Mouse (Mus musculus) MN1 (cell line): ENCODE data around the gene Ccl11.

ENCODE experiments used
- DNase-seq: peaks from one replicate; pipeline ENCODE4 v3.0.0-alpha.2; 2016; ENCODE audit warnings: low spot score

Ccl11 gene

DNA sequence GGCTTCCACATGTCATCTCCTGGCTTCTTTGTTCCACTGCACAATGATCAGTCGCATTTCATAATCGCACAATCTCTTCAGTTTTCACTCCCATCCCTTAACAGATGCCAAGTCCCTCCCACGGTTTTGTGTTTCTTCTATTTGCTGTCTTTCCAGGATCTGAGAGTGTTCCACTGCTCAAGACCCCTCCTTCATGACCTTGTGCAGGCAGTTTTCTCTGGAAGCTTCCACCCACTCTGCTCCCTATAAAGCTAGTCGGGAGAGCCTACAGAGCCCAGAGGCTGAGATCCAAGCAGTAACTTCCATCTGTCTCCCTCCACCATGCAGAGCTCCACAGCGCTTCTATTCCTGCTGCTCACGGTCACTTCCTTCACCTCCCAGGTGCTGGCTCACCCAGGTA lies at the start of gene Ccl11:
Gene Ccl11 (plus strand): TSS at position 178 of the 400 bp plus-strand sequence.
- no peak for DNase-seq

DNA sequence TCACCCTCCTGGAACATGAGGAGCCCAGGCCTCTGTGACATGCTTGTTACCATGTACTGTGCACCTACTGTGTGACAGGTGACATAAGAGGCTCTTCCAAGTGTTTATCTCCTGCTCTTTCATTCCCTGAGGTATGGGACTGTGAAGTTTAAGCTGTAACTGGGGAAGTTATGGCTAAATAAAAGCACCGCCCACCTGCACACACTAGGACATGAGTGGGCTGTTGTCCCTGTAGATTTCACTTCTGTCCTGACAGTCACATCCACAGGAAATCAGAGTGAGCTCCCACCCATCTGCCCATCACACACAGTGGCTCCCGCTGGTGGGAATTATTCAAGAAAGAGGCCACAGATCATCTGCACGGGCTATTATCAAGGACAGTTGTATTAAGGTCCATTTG lies 47.5 kb upstream of the Ccl11 start:
- DNase-seq, result no peak

GRCm38 (mm10) chr11:82011411-82012193 lies 46.0 kb upstream of the Ccl11 start:
- DNase-seq, result no peak

- no peak for DNase-seq
Measured at GRCm38 (mm10) chr11:82013756-82014155, 43.9 kb upstream of the Ccl11 start.

- DNase-seq, result no peak
Measured at GRCm38 (mm10) chr11:82015066-82015465, 42.6 kb upstream of the Ccl11 start.

DNA sequence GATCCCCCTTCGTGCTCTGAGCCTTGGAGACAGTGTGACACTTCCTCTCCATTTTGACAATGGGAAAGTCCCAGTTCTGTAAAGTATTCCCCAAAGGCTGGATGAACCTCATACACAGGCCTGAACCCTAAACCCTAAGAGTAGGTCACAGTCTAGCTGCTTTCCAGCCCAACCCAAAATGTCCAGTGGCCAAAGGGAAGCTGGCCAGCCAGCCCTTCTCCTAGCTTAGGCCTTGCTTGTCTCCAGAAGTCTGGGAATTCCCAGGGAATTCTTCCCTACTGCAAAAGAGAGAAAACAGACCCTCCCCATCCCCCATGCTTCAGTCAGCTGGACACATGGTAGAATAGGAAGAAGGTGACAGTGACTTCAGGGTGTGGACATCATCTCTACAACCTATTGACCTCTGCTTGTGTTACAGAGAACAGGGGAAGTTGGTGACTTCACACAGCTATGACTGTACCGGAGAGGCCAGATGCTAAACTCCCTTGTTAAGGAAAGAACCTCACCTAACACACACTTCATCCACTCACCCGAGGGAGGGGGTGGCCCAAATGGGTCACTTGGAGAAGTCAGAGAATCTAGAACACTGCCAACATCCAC lies 41.3 kb upstream of the Ccl11 start:
- no peak for DNase-seq

DNA sequence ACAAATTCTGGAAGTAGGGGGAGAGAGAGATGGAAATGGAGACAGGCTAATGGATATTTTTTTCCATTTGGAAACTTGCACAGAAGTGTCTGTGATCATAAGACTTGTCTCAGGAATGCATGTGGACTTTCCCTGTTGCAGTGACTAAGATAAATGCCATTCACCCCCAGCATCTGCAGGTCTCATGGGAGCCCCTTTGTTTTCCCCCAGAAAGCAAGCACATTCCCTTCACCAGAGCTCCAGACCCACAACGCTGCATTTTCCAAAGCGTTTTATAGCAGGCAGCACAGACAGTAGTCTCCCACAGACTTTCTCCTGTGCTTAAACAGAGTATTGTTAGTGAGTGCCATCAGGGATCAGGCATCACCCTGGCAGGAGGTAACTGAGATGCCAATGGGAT lies 38.2 kb upstream of the Ccl11 start:
- no peak for DNase-seq

DNA sequence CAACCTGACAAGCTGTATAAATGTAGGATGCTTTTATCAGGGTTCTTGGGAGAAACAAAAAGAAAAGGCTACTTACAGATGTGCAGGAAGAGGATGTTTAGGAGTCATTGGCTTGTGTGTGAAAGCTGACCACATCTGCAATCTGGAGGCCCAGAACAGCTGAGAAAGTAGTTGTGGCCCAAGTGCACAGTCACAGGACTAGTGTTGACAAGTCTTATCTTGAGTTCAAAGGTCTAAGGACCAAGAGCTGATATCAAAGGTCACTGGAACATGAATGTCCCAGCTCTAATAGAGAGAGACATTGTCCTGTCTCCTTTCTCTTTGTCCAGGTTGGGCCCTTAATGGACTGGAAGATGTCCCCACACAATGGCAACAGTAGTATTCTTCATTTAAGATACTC lies 37.8 kb upstream of the Ccl11 start:
- DNase-seq, result no peak

DNA sequence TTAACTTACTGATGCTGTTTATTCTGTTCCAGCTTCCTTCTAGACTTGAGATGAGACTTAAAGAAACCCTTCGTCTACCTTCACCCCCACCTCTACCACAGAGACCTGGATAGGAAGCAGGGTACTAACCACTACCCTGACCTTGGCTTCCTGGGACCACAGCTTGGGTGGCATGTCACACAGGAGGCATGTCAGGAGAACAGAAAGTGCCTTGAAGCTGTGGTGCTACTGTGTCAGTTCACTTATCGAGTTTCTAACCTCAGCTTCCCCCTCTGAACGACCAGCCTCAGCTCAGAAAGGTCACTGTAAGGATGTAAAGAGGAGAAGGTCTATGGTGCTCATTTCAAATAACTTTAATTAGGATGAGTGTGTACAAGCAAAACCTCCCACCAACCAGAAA lies 36.2 kb upstream of the Ccl11 start:
- no peak for DNase-seq

GRCm38 (mm10) chr11:82022504-82023056 lies 35.0 kb upstream of the Ccl11 start:
- DNase-seq, result no peak

- no peak for DNase-seq
Measured at GRCm38 (mm10) chr11:82023769-82024168, 33.9 kb upstream of the Ccl11 start.

DNA sequence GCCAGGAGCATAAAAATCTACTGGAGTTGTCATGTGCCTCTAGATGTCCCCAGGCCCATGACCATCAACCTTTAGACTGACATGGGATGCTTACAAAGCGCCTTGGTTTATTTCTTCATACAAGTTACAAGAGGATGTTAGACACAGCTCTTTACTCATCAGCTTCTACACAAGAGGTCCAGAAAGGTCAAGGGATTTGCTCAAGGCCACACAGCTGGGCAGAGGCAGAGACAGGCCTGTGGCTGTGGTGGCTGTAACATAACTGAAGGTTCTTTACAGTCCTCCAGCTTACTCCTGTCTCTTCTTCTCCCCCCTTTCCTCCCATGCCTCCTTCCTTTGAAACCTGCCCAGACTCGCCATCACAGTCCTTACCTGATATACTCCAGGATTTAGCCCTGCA lies 27.5 kb upstream of the Ccl11 start:
- DNase-seq, result no peak

DNA sequence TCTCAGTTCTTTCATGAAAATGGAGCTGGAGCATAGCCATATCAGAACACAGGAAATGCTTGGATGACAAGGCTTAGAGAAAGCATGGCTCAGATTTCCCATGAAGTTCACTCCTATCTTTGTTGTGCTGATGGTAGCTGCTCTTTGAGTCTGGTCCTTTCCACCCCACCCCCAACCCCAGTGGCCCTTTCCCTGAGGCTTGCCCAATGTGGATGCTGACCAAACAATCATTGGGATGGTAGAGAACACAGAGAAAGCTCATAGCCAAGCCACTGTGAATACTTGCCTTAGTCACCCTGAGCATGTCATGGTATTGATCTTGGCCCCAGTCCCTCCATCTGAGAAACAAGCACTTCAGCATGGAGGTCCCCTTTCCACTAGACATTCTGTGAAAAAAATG lies 25.5 kb upstream of the Ccl11 start:
- no peak for DNase-seq

- DNase-seq, result no peak
Measured at GRCm38 (mm10) chr11:82032678-82033344, 24.8 kb upstream of the Ccl11 start.

DNA sequence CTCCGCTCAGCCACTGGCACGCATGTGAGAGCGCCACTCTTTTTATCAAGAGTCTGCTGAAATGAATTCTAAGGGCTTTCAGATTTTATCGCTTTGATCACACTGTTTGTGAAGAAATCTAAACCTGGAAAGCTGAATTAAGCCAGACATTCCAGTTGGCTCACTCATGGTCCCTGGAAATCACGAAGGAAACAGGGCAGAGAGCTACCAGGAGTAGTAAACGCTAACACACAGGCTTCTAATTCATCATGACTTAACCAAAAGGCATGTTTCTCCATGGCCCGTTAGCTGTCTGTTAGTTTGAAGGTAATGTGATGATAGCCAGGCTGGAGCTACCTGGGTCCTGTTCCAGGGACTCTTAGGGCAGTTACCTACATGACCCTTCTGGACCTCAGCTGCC lies 23.2 kb upstream of the Ccl11 start:
- DNase-seq, result no peak

GRCm38 (mm10) chr11:82035356-82035755 lies 22.3 kb upstream of the Ccl11 start, which contains the start of gene Ccl2:
Gene Ccl2, plus strand, starts transcription at chr11:82035571.
- no peak for DNase-seq

GRCm38 (mm10) chr11:82035857-82036256 lies 21.8 kb upstream of the Ccl11 start:
- DNase-seq, result no peak

GRCm38 (mm10) chr11:82038535-82038934 lies 19.1 kb upstream of the Ccl11 start, which contains the start of gene Gm17268:
Gene Gm17268, minus strand, starts transcription at chr11:82038562.
- DNase-seq, result no peak

- no peak for DNase-seq
Measured at GRCm38 (mm10) chr11:82039132-82039660, 18.4 kb upstream of the Ccl11 start.

GRCm38 (mm10) chr11:82041671-82042080 lies 15.9 kb upstream of the Ccl11 start:
- DNase-seq, result no peak

GRCm38 (mm10) chr11:82045471-82045870 lies 12.2 kb upstream of the Ccl11 start, which contains the start of gene Ccl7:
Gene Ccl7, plus strand, starts transcription at chr11:82045712.
- no peak for DNase-seq

GRCm38 (mm10) chr11:82047746-82048415 lies 9.7 kb upstream of the Ccl11 start:
- no peak for DNase-seq
